Comparison of ENCODE assay signal across 8 mouse cellular contexts in genomic region chr11:44519950-44520761, GRCm38 (mm10). TPM values are rescaled to one million over a fixed set of nuclear protein-coding genes. Genes with fewer than 3 reads are reported as not detected.
DNase-seq lines count a peak whose midpoint lies in the region; ATAC-seq and TF ChIP-seq lines count a peak whose summit lies in the region.

No protein-coding gene starts in this region.

- peak overlapping the region; percentile 62 for H3K4me2 ChIP-seq in hindbrain, embryonic 15.5 days

- H3K4me3 ChIP-seq in hindbrain, embryonic 15.5 days = peak overlapping the region; percentile 65

- CTCF ChIA-PET in Patski (lab: Charles Lee) = interaction anchor here (0.7 to 2.4 kb wide), 2 partner anchors 14 to 17 kb away, joined by 4 to 10 read pairs; no protein-coding TSS in a partner anchor

- TF ChIP-seq CTCF in Patski (IDR thresholded peaks at IDR 0.05) = no peak

- H3K9me3 ChIP-seq in hindbrain, embryonic 15.5 days = no peaks in the 10 kb centered on the region

- peaks cover 39% of the 10 kb centered on the region for H3K4me1 ChIP-seq in hindbrain, embryonic 15.5 days (replicated peaks)

- under 1% methylated on average over 28 of the region's 28 CpGs for WGBS in hindbrain, embryonic 15.5 days

- peak; percentile 89 for ATAC-seq in Patski
- ATAC-seq in hindbrain, embryonic 15.5 days (ENCODE audit: low FRiP score, low read depth) = peak; percentile 79

- peak overlapping the region; percentile 93 for H3K27ac ChIP-seq in hindbrain, embryonic 15.5 days (replicated peaks)

- POLR2A ChIA-PET in Patski (lab: Charles Lee) = interaction anchor here (0.5 to 1.8 kb wide), 5 partner anchors 9 to 50 kb away, joined by 3 to 11 read pairs (median 4); partner anchors contain the start of gene Ublcp1

- in situ Hi-C loops in Patski (cut with MboI; ENCODE audit: low pct_unique_long_range_greater_than_20kb) = loop anchor here (5.0 kb wide), 1 partner anchor 48 kb away; the partner anchor contains the start of gene Ublcp1

- no peaks in the 10 kb centered on the region for H3K27me3 ChIP-seq in Patski
- no peaks in the 10 kb centered on the region for H3K27me3 ChIP-seq in hindbrain, embryonic 15.5 days

- peak; percentile 61 for DNase-seq in Patski (ENCODE audit: low read depth, low spot score)
- DNase-seq in cerebellum, postnatal 36 days = peak; percentile 73 to 78
- DNase-seq in frontal cortex, postnatal 36 days (ENCODE audit: low spot score in 2 of 2) = peak; percentile 48 to 75
- DNase-seq in left cerebral cortex, adult 18-20 months (ENCODE audit: low spot score in 2 of 2) = peak; percentile 60 to 61
- peak; percentile 80 to 85 for DNase-seq in lung, postnatal 4 days
- DNase-seq in retina, postnatal 7 days (ENCODE audit: low read depth, low spot score) = peak; percentile 81
- DNase-seq in urinary bladder, adult 18-20 months (ENCODE audit: low spot score in 2 of 2) = peak; percentile 34 to 63

- peak overlapping the region; percentile 75 for H3K9ac ChIP-seq in hindbrain, embryonic 15.5 days

- peaks cover 3% of the 10 kb centered on the region for H3K36me3 ChIP-seq in hindbrain, embryonic 15.5 days

RNA-seq across cellular contexts. Expression of gene Rnf145, which starts 1.4 kb away (rescaled TPM):
- polyA plus RNA-seq in Patski (2021) = 161 TPM
- polyA plus RNA-seq in hindbrain, embryonic 15.5 days (2015; fragmentation: Nextera tagmentation; extraction: Ambion mirVana) = 119 TPM in 2 replicates
- total RNA-seq in left cerebral cortex, adult 18-20 months (2021) = 10 to 100 TPM; 92.1 to 93.9 TPM

RNA-seq across cellular contexts. Expression of gene Ublcp1, which starts 49.9 kb away (rescaled TPM):
- polyA plus RNA-seq in Patski (2021) = 44.9 TPM
- 56.0 and 57.0 TPM in 2 replicates for polyA plus RNA-seq in hindbrain, embryonic 15.5 days (2015; fragmentation: Nextera tagmentation; extraction: Ambion mirVana)
- total RNA-seq in left cerebral cortex, adult 18-20 months (2021) = 10 to 100 TPM; 53.9 to 54.6 TPM

Comparison
In these comparisons a context has a peak if more than half of its experiments do, and no peak if none do; other contexts are left out.
1. Peak in every context shown above with its lines: DNase-seq, ATAC-seq, H3K4me3 ChIP-seq and H3K27ac ChIP-seq.